Mouse (Mus musculus): ENCODE results near the gene Gan. TPM values are rescaled to one million over a fixed set of nuclear protein-coding genes. Genes with fewer than 3 reads are reported as not detected.

The Gan gene
- polyA plus RNA-seq, 1 experiment from 2014 or later = 3.5 TPM

DNA sequence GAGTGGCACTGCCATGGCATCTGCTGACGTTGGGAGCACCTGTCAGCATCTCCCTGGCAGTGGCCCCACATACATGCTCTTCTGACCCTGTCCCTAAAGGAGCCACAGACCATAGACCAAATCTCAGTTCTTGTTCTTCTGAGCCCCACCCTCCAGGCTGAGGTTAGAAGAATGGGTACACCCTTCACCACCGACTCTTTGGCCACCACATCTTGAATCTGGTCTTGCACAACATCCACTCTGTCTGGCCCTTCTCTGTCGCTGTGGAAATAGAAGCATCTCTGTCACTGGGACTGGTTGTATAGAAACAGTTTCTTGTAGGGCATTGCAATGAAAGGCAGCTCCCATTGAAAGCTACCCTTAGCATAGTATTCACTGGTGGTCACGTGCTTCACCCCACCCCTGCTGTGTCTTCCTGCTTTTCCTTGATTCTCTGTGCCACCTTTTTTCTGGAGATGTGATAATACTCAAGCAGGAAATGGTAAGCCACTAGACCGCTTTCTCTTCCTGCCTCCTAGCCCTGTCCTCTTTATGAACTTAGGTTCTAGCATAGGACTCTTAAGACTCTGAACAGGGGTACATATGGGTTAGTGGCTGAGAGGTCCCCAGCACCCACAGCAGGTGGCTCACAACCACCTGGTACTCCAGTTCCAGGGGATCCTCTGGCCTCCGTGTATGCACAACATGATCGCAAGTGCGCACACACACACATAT lies 25.9 kb downstream of the Gan start:
- peaks cover 16% of the 10 kb centered on the region; the same call in 1 of the 2 replicates for H3K36me3 ChIP-seq
- H3K4me2 ChIP-seq (replicated peaks) = no peak overlapping the region
- WGBS = 97% methylated on average over 8 of the region's 8 CpGs
- no peaks in the 10 kb centered on the region for H3K27me3 ChIP-seq
- H3K4me1 ChIP-seq = no peaks in the 10 kb centered on the region
- H3K9ac ChIP-seq (replicated peaks) = no peak overlapping the region
- ATAC-seq (replicated peaks) = no peak
- no peak overlapping the region for H3K4me3 ChIP-seq
- no peak overlapping the region for H3K27ac ChIP-seq (replicated peaks)
- H3K9me3 ChIP-seq = no peaks in the 10 kb centered on the region

DNA sequence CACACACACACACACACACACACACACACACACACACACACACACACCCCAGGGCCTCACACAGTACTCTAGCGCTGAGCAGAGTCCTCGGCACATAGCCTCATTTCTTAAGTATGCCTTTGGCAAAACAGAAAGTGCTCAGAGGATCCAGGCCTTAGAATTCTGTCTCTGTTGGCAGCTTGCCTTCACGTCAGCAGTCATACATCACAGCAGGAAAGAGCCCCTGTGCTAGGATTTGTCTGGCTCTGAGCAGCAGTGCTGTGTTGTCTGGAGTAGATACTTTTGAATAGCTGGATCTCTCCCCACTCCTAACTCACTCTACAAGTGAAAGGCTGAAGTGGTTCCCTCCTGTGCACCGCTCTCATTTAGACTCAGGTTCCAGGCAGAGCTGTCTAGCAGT lies 36.4 kb downstream of the Gan start:
- no peak overlapping the region for H3K4me3 ChIP-seq
- WGBS = 51% methylated on average over 4 of the region's 4 CpGs
- H3K9ac ChIP-seq (replicated peaks) = no peak overlapping the region
- H3K4me1 ChIP-seq = no peaks in the 10 kb centered on the region
- no peaks in the 10 kb centered on the region for H3K9me3 ChIP-seq
- ATAC-seq (replicated peaks) = no peak
- no peaks in the 10 kb centered on the region for H3K27me3 ChIP-seq
- no peak overlapping the region for H3K4me2 ChIP-seq (replicated peaks)
- peak overlapping the region; percentile 27; the same call in 1 of the 2 replicates for H3K27ac ChIP-seq (replicated peaks)
- H3K36me3 ChIP-seq = peaks cover 51% of the 10 kb centered on the region

DNA sequence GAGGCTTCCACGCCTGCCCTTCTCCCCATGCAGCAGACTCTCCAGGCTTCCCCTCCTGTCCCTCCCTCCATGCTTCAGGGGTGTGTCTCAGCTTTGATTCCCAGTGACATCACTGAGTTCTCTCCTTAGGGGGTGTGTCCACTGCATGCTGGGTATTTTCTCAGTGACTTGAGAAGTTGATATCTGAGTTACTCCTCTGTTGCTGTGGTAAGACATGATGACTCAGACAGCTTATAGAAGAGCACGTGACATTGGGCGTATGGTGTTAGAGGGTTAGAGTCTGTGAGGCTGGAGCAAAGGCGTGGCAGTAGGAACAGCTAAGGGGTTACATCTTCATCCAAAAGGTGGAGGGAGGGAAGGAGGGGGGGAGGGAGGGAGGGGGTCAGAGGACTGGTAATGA lies 38.7 kb downstream of the Gan start:
- Histone ChIP-seq H3K4me3 (no peak overlapping the region), H3K36me3 (peaks cover 32% of the 10 kb centered on the region), H3K9ac (replicated peaks) (no peak overlapping the region), H3K4me2 (replicated peaks) (no peak overlapping the region), H3K4me1 (no peaks in the 10 kb centered on the region), H3K27me3 (no peaks in the 10 kb centered on the region), H3K9me3 (no peaks in the 10 kb centered on the region), H3K27ac (replicated peaks) (no peak overlapping the region)
- 87% methylated on average over 4 of the region's 4 CpGs for WGBS
- ATAC-seq (replicated peaks) = no peak

DNA sequence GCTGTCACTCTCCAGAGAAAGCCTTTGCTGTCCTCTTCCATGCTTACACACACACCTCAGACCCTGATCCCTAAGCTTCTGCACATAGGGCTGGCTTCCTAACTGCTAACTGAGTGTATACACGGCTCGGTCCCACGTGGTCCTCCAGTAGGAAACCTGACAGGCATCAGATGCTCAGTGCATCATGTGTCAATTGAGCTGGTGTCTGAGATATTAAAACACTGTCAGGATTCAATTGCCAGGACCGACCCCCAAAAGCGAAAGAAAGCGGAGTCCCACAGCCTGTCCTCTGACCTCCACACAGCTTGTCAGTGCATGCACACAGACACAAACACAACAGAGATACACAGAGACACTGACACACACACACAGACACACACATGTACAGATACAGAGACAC lies 39.6 kb downstream of the Gan start:
- 87% methylated on average over 6 of the region's 6 CpGs for WGBS
- H3K27me3 ChIP-seq = no peaks in the 10 kb centered on the region
- peak overlapping the region; percentile 61 for H3K27ac ChIP-seq (replicated peaks)
- no peaks in the 10 kb centered on the region for H3K9me3 ChIP-seq
- H3K4me2 ChIP-seq (replicated peaks) = no peak overlapping the region
- no peak overlapping the region for H3K9ac ChIP-seq (replicated peaks)
- H3K4me3 ChIP-seq = no peak overlapping the region
- no peaks in the 10 kb centered on the region for H3K4me1 ChIP-seq
- ATAC-seq (replicated peaks) = peak; percentile 15; the same call in 1 of the 2 replicates
- peaks cover 27% of the 10 kb centered on the region for H3K36me3 ChIP-seq

DNA sequence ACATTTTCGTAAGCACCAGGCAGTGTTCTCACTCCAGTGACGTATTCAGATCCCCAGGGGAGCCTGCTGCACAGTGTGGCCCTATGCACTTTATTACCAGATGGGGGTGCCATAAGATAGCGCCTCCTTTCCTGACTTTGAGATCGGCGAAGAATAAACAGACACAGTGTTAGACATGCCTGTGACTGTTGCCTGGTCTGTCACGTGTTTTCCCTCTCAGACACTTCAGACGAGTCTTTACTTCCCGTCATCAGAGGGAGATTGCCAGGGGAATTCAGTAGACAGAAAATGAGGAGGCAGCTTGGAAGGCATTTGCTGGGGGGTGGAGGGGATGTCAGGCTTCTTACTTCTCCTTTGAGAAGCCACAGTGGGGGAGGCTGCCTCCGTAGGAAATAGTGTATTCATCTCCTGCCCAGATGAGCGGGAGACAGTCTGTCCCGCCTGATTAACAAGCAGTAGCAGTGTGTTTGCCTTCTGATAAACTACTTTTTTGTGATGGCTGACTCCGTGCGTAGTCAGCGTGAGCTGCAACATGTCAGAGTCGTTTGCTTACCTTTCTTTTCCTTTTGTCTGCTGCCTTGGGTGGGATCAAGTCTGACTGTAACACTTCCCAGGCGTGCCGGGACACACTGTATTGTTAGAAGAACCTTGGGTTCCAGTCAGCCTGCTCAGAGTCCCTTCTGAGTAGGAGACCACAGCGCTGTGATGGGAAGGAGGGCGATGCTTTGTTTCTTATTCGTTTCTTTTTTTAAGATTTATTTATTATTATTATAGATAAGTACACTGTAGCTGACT lies 40.4 kb downstream of the Gan start:
- H3K36me3 ChIP-seq = peaks cover 23% of the 10 kb centered on the region
- 54% methylated on average over 20 of the region's 20 CpGs for WGBS
- H3K4me2 ChIP-seq (replicated peaks) = no peak overlapping the region
- H3K27ac ChIP-seq (replicated peaks) = peak overlapping the region; percentile 61
- no peaks in the 10 kb centered on the region for H3K27me3 ChIP-seq
- no peak overlapping the region for H3K4me3 ChIP-seq
- no peak overlapping the region for H3K9ac ChIP-seq (replicated peaks)
- H3K4me1 ChIP-seq = no peaks in the 10 kb centered on the region
- no peaks in the 10 kb centered on the region for H3K9me3 ChIP-seq
- ATAC-seq (replicated peaks) = peak; percentile 91

DNA sequence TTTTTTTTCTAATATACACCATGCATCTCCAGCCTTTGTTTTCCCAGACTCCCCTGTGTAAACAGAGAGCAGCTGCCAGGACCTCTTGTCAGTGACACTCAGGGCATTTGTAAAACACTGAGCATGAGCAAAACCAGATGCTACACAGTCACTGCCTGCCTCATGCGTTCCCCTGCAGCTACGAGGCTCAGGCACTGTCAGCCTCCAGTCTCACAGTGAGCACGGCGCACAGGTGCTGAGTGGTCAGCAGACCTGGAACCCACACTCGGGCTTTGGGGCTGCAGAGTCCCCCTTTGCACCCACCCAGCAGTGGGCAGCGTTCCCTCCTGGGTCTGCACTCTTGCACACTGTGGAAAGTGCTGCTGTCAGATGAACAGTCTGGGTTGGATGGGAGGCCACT lies 41.7 kb downstream of the Gan start:
- 81% methylated on average over 6 of the region's 6 CpGs for WGBS

DNA sequence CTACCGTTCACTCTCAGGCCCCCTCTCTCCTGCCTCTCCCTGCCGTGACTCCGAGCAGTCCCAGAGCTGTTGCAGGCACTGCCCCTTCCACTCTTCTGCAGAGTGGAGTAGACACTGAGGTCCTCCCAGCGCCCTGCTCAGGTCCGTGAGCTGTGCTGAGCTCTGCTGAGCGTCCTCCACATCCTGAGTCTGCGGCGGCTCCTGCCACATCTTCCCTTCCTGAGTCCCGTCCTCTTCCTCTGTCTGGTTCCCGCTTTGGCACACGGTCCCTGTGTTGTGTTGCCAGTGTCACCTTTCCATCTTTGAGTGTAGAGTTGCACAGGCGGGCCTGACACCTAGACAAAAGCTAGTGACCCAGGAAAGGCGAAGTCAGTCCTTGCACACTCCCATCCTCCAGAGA lies 42.4 kb downstream of the Gan start:
- Histone ChIP-seq H3K9me3 (no peaks in the 10 kb centered on the region), H3K27me3 (no peaks in the 10 kb centered on the region), H3K9ac (replicated peaks) (no peak overlapping the region), H3K4me1 (no peaks in the 10 kb centered on the region), H3K36me3 (peaks cover 30% of the 10 kb centered on the region), H3K4me3 (no peak overlapping the region), H3K27ac (replicated peaks) (no peak overlapping the region), H3K4me2 (replicated peaks) (no peak overlapping the region)
- WGBS = 85% methylated on average over 13 of the region's 13 CpGs
- ATAC-seq (replicated peaks) = no peak

More for the DNA sequence above, 41.7 kb downstream of the Gan start:
- no peak overlapping the region for H3K9ac ChIP-seq (replicated peaks)
- H3K36me3 ChIP-seq = peaks cover 31% of the 10 kb centered on the region
- H3K27ac ChIP-seq (replicated peaks) = no peak overlapping the region
- H3K9me3 ChIP-seq = no peaks in the 10 kb centered on the region
- no peaks in the 10 kb centered on the region for H3K4me1 ChIP-seq
- ATAC-seq (replicated peaks) = no peak
- H3K27me3 ChIP-seq = no peaks in the 10 kb centered on the region
- H3K4me3 ChIP-seq = no peak overlapping the region
- H3K4me2 ChIP-seq (replicated peaks) = no peak overlapping the region

DNA sequence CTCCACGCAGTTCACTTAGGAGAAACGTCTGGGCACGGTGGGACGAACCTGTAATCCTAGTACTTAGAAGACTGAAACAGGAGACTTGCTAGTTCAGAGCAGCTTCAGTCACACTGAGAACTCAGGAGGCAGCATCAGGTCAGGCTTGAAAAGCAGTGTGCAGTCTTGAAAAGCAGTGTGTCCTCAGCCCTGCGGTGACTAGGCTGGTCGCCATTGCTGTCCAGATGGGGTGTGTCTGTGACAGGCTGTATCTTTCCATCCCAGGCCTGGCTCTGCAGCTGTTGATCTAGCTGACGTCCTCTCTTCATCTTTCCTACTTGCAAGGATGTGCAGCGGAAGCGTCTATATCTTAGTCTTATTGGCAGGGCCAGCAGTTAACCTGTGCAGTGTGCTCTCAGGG lies 42.9 kb downstream of the Gan start:
- Histone ChIP-seq H3K9ac (replicated peaks) (no peak overlapping the region), H3K4me3 (no peak overlapping the region), H3K36me3 (peaks cover 25% of the 10 kb centered on the region), H3K4me1 (no peaks in the 10 kb centered on the region), H3K27me3 (no peaks in the 10 kb centered on the region), H3K9me3 (no peaks in the 10 kb centered on the region), H3K27ac (replicated peaks) (no peak overlapping the region), H3K4me2 (replicated peaks) (no peak overlapping the region)
- ATAC-seq (replicated peaks) = no peak
- 92% methylated on average over 9 of the region's 9 CpGs for WGBS

DNA sequence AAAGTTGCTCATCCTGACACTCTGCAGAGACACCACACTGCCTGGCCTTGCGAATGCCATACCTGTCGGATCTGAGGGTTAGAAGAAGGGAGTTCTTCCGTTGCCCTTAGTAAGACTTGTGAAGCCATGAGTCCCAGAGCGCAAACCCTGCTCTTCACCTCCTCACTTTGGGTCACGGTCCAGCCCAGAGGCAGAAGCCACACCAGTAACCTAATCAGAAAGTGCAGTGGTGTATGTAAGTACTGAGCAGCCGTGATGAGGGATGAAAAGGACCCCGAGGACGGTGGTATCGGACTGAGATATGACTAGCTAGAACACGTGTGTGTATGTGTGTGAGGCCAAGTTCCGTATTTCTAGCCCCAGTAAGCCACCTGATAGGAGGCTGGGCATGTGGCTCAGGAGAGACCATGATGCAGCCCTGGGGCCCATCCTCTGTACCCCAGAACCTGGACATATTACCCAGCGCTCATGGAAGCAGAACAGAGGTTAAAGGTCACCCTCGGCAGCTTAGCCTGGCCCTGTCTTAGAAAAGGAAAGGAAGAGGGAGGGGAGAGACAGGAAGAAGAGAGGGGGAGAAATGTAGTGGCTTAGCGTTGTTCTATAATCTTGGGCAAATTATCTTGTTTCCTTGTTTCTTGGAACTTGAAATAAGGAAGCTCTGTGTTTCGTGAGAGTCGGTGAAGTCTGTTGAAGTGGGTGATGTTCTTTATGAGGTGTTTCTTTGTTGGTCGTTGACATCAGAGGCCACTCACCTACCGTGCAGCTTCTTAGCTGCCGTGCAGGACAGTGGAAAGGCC lies 43.5 kb downstream of the Gan start:
- H3K9me3 ChIP-seq = no peaks in the 10 kb centered on the region
- ATAC-seq (replicated peaks) = no peak
- H3K4me3 ChIP-seq = no peak overlapping the region
- H3K4me2 ChIP-seq (replicated peaks) = no peak overlapping the region
- H3K36me3 ChIP-seq = peaks cover 20% of the 10 kb centered on the region
- no peak overlapping the region for H3K27ac ChIP-seq (replicated peaks)
- no peak overlapping the region for H3K9ac ChIP-seq (replicated peaks)
- no peaks in the 10 kb centered on the region for H3K27me3 ChIP-seq
- no peaks in the 10 kb centered on the region for H3K4me1 ChIP-seq
- 90% methylated on average over 19 of the region's 19 CpGs for WGBS

DNA sequence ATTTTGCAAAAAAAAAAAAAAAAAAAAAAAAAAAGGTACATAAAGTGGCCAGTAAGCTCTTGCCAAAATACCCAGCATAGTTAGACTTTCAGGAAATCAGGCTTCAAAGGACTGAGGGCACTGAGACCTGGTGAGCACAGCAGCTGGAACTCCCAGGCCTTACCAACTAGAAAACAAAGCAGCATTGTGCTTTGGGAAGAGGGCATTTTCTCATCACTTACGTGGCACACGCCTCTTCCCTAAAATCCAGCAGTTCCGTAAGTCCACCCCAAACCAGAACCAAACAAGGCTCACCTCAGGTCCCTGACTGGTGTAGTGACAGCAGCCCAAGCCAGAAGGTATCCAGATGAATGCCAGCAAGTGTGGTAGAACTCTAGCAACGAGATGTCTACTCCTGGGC lies 45.1 kb downstream of the Gan start:
- Histone ChIP-seq H3K9me3 (no peaks in the 10 kb centered on the region), H3K9ac (replicated peaks) (no peak overlapping the region), H3K4me1 (no peaks in the 10 kb centered on the region), H3K36me3 (peaks cover 11% of the 10 kb centered on the region; the same call in 1 of the 2 replicates), H3K27me3 (no peaks in the 10 kb centered on the region), H3K4me2 (replicated peaks) (no peak overlapping the region), H3K27ac (replicated peaks) (no peak overlapping the region), H3K4me3 (no peak overlapping the region)
- 84% methylated on average over 4 of the region's 4 CpGs for WGBS
- ATAC-seq (replicated peaks) = no peak

DNA sequence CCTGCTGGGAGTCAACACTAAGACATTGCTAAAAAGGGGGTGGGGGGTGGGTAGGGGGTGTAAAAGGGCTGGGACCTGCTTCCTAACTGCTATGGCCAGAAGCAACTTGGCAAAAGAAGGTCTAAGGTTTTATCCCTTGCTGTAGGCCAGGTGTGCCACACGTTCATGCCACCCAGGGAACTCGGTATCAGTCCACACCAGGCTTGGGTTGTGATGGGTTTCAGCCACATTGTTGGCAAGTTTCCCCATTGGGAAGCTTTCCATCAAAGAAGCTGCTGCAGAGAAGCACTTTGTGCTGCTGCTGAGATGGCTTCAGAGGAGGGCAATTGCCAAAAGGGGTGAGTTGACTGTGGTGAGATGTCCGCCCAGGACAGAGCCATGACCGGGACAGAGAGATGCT lies 47.9 kb downstream of the Gan start:
- H3K27ac ChIP-seq (replicated peaks) = no peak overlapping the region
- no peaks in the 10 kb centered on the region for H3K27me3 ChIP-seq
- peaks cover 11% of the 10 kb centered on the region; the same call in 1 of the 2 replicates for H3K36me3 ChIP-seq
- no peaks in the 10 kb centered on the region for H3K4me1 ChIP-seq
- 83% methylated on average over 4 of the region's 4 CpGs for WGBS
- H3K4me3 ChIP-seq = no peak overlapping the region
- no peak overlapping the region for H3K9ac ChIP-seq (replicated peaks)
- no peaks in the 10 kb centered on the region for H3K9me3 ChIP-seq
- H3K4me2 ChIP-seq (replicated peaks) = no peak overlapping the region
- no peak for ATAC-seq (replicated peaks)

DNA sequence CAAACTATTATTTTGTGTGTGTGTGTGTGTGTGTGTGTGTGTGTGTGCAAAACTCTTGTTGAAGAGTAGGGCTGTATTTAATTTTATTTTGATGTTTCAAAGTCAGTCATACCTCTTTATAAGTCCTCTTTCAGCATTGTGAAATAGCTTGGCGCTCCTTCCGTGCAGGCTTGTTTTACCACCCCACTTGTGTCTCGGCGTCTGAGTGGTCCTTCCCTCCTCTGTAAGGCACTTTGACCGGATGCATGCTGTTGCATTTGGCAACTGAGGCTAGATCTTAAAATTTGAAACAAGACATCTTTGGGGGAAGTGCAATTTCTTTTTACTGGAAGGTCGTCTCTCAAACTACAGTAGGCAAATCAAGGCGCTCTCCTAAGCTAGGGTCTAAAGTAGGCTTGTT lies 48.7 kb downstream of the Gan start:
- Histone ChIP-seq H3K9me3 (no peaks in the 10 kb centered on the region), H3K9ac (replicated peaks) (no peak overlapping the region), H3K27me3 (no peaks in the 10 kb centered on the region), H3K36me3 (peaks cover 11% of the 10 kb centered on the region; the same call in 1 of the 2 replicates), H3K4me2 (replicated peaks) (no peak overlapping the region), H3K27ac (replicated peaks) (no peak overlapping the region), H3K4me3 (no peak overlapping the region), H3K4me1 (no peaks in the 10 kb centered on the region)
- no peak for ATAC-seq (replicated peaks)
- WGBS = 93% methylated on average over 7 of the region's 7 CpGs

Measured in forebrain, embryonic 15.5 days (tissue).